Mouse (Mus musculus): ENCODE results near the gene Cfap69. TPM values are rescaled to one million over a fixed set of nuclear protein-coding genes. Genes with fewer than 3 reads are reported as not detected.

Gene Cfap69
- polyA plus RNA-seq (2012; rRNA removed): 1.3 and 1.5 TPM in 2 replicates

DNA sequence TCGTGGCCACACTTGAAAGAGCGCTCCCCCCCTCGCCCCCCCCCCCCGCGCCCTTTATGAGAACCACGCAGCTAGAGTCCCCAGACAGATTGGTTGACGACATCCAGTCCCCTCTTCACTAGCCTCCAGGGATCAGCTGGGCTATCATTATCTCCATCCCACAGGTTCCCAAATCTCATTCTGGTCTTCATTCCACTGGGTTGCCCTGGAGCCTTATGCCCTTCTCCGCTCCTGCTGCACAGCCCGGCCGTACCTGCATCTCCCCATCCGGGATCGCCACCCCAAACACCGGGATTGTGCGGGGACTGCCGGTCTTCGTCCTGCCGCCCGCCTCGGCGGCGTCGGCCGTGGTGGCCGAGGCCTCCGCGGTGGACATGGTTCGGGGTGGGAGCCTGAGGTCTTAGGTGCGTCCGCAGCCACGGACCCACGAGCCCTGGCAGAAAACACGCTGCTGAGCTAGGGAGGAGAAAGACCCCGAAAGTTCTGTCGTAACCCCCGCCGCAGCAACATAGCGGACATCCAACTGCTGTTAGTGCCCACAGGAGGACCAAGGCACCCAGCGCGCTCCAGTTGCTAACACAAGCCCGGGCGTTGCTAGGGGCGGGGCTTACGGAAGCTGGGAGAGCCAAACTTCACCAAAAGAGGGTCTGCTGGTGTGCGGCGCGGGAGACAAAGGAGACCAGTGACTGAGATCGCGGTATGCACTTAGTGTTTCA lies at the start of gene Cfap69:
Cfap69 (minus strand) TSS at position 585 of the 716 bp plus-strand sequence.

DNA sequence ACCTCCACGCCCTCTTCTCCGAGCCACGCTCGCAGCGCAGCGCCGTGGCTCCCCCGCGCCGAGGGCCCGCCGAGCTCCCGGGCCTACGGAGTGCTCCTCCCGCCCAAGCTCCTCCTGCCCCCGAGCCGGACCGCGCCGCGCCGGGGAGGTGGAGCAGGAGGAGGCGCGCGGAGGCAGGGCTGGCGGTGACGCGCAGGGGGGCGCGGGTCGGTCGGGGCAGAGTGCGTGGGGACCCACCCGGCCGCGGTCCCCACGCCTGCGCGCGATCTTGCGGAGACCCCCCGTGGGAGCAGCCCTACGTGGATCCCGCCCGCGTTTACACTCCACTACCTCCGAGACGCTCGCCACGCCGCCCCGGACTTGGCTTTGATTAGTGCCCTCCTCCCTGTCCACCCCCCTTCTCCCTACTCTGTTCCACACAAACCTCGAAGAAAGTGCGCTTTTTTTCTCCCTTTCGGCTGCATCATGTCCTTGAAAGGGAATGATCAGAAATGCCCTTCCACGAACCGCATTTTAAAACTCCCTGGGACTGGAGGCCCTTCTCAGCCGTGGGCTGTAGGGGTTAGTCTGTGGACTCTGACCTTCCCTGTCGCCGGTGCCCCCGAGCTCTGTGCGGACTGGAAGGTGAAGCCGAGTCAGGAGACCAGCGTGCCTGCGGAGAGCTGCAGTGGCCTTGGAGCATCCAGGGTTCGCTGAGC lies 30.1 kb upstream of the Cfap69 start, which contains the start of gene Steap2:
Steap2 (minus strand) TSS at position 623 of the 698 bp plus-strand sequence.

DNA sequence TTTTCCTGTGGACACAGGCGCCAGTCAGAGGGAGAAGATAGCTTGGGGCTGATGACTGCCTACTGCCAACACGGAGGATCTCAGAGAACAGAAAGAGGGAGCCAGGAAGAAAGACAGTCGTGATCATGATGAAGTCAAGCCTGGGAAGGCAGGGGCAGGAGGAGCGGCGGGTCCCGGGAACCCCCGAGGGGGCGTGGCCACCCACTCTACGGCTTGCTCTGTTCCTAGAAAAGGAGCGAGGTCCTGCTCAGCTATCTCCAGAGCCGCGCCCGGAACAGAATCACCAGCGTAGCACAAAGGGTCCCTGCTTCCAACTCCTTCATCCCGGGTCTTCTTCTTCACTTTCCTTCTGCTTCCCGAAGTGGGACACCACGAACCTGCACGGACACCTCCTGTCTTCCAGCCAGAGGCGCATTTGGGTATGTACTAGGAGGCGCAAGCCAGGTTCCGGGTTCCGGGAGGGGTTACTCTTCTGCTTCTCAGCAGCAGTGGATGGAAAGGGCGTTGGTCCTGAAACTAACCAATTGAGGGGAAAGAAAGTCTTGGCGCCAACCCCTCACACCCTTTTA lies 90.2 kb downstream of the Cfap69 start, which contains the start of gene Gm8773:
Gm8773 (plus strand) TSS at position 51 of the 569 bp plus-strand sequence.

DNA sequence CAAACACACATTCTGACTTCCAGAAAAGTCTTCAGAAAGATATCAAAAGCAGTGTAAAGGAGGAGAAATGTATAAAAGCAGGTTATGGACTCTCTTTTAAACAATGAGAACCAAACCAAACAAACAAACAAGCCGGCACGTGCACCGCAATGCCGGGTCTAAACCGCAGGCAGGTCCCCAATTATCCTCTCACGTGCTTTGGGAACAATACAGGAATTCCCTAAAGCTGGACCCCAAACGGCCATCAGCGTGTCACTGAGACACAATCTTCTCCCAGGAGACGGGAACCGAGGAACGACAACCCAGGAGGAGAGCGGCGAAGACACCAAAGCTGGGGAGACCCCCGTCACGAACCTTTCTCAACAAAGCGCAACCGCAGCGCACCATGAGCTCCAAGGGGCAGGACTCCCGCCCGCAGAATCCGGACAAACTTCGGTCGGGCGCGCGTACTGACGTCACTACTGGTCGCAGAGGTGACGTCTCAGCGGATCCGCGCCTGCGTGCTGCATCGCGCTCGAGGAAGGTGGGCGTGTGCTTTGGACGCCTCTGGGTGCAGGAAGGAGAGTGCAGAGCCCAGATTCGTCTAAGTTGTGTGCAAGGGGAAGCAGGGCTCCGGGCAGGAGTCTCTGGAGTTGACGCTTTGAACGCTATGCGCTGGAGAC lies 104.8 kb downstream of the Cfap69 start, which contains the start of gene Gtpbp10:
Gtpbp10 (minus strand) TSS at position 460 of the 662 bp plus-strand sequence.

Other genes starting within 250 kb of the Cfap69 start
- gene Cdk14, start 243.9 kb downstream of the Cfap69 start, polyA plus RNA-seq (2012; rRNA removed): 0.68 and 0.90 TPM in 2 replicates
- gene 1700015F17Rik, start 185.1 kb downstream of the Cfap69 start, polyA plus RNA-seq (2012; rRNA removed): not detected in 2 replicates
- 13.6 and 15.7 TPM in 2 replicates for gene Cldn12, start 149.3 kb downstream of the Cfap69 start, polyA plus RNA-seq (2012; rRNA removed)
- gene Gtpbp10, start 104.7 kb downstream of the Cfap69 start, polyA plus RNA-seq (2012; rRNA removed): 5.1 and 5.3 TPM in 2 replicates
- 0.07 and 0.14 TPM in 2 replicates for gene Gm8773, start 90.4 kb downstream of the Cfap69 start, polyA plus RNA-seq (2012; rRNA removed)
- 3.8 and 4.2 TPM in 2 replicates for gene Steap2, start 30.3 kb upstream of the Cfap69 start, polyA plus RNA-seq (2012; rRNA removed)
- 0.88 and 0.93 TPM in 2 replicates for gene Steap1, start 85.1 kb upstream of the Cfap69 start, polyA plus RNA-seq (2012; rRNA removed)

Data from liver, embryonic 18 days (tissue).